Mouse (Mus musculus): ENCODE measurements around the gene Gm10778. TPM values are rescaled to one million over a fixed set of nuclear protein-coding genes. Genes with fewer than 3 reads are reported as not detected.

Gm10778 gene
- polyA plus RNA-seq, 1 experiment = 0.48 TPM

- Histone ChIP-seq H3K27ac (ENCODE audit: control insufficient read depth, insufficient read depth, low read depth, low read length) (no peak overlapping the region), H3K4me3 (ENCODE audit: control insufficient read depth, low read depth, low read length) (no peak overlapping the region)
- TF ChIP-seq POLR2A (IDR thresholded peaks at IDR 0.05; ENCODE audit: control insufficient read depth, low read depth, low read length) (no peak), CTCF (IDR thresholded peaks at IDR 0.05; ENCODE audit: control insufficient read depth, insufficient read depth, insufficient replicate concordance, low read depth, low read length) (no peak)
These were observed 33.4 kb upstream of the Gm10778 start for GRCm38 (mm10) chr10:81615486-81615885.

GRCm38 (mm10) chr10:81619976-81620375, 28.9 kb upstream of the Gm10778 start:
- Histone ChIP-seq H3K4me3 (ENCODE audit: control insufficient read depth, low read depth, low read length) (no peak overlapping the region), H3K27ac (ENCODE audit: control insufficient read depth, insufficient read depth, low read depth, low read length) (no peak overlapping the region), H3K36me3 (ENCODE audit: control insufficient read depth, insufficient read depth, low read length) (no peaks in the 10 kb centered on the region; the same call in 1 of the 2 replicates), H3K27me3 (ENCODE audit: control insufficient read depth, insufficient read depth, low read length) (no peaks in the 10 kb centered on the region), H3K4me1 (ENCODE audit: control insufficient read depth, insufficient read depth, low read length) (peaks cover 17% of the 10 kb centered on the region)
- TF ChIP-seq POLR2A (IDR thresholded peaks at IDR 0.05; ENCODE audit: control insufficient read depth, low read depth, low read length) = no peak
- TF ChIP-seq CTCF (IDR thresholded peaks at IDR 0.05; ENCODE audit: control insufficient read depth, insufficient read depth, insufficient replicate concordance, low read depth, low read length) = no peak

More at GRCm38 (mm10) chr10:81615486-81615885, 33.4 kb upstream of the Gm10778 start:
- H3K36me3 ChIP-seq (ENCODE audit: control insufficient read depth, insufficient read depth, low read length) = no peaks in the 10 kb centered on the region
- H3K4me1 ChIP-seq (ENCODE audit: control insufficient read depth, insufficient read depth, low read length) = no peaks in the 10 kb centered on the region; the same call in 1 of the 2 replicates
- H3K27me3 ChIP-seq (ENCODE audit: control insufficient read depth, insufficient read depth, low read length) = no peaks in the 10 kb centered on the region

GRCm38 (mm10) chr10:81620786-81621185, 28.1 kb upstream of the Gm10778 start:
- H3K4me1 ChIP-seq (ENCODE audit: control insufficient read depth, insufficient read depth, low read length) = peaks cover 17% of the 10 kb centered on the region
- no peaks in the 10 kb centered on the region for H3K27me3 ChIP-seq (ENCODE audit: control insufficient read depth, insufficient read depth, low read length)
- no peak for TF ChIP-seq CTCF (IDR thresholded peaks at IDR 0.05; ENCODE audit: control insufficient read depth, insufficient read depth, insufficient replicate concordance, low read depth, low read length)
- TF ChIP-seq POLR2A (IDR thresholded peaks at IDR 0.05; ENCODE audit: control insufficient read depth, low read depth, low read length) = no peak
- H3K27ac ChIP-seq (ENCODE audit: control insufficient read depth, insufficient read depth, low read depth, low read length) = no peak overlapping the region
- H3K4me3 ChIP-seq (ENCODE audit: control insufficient read depth, low read depth, low read length) = no peak overlapping the region
- no peaks in the 10 kb centered on the region; the same call in 1 of the 2 replicates for H3K36me3 ChIP-seq (ENCODE audit: control insufficient read depth, insufficient read depth, low read length)

- no peak for TF ChIP-seq CTCF (IDR thresholded peaks at IDR 0.05; ENCODE audit: control insufficient read depth, insufficient read depth, insufficient replicate concordance, low read depth, low read length)
- no peak for TF ChIP-seq POLR2A (IDR thresholded peaks at IDR 0.05; ENCODE audit: control insufficient read depth, low read depth, low read length)
- Histone ChIP-seq H3K4me3 (ENCODE audit: control insufficient read depth, low read depth, low read length) (no peak overlapping the region), H3K4me1 (ENCODE audit: control insufficient read depth, insufficient read depth, low read length) (peaks cover 31% of the 10 kb centered on the region), H3K27ac (ENCODE audit: control insufficient read depth, insufficient read depth, low read depth, low read length) (no peak overlapping the region), H3K36me3 (ENCODE audit: control insufficient read depth, insufficient read depth, low read length) (no peaks in the 10 kb centered on the region; the same call in 1 of the 2 replicates), H3K27me3 (ENCODE audit: control insufficient read depth, insufficient read depth, low read length) (no peaks in the 10 kb centered on the region)
These were observed 25.4 kb upstream of the Gm10778 start for GRCm38 (mm10) chr10:81623441-81623840.

GRCm38 (mm10) chr10:81626101-81626993, 22.5 kb upstream of the Gm10778 start:
- TF ChIP-seq CTCF (IDR thresholded peaks at IDR 0.05; ENCODE audit: control insufficient read depth, insufficient read depth, insufficient replicate concordance, low read depth, low read length) (no peak), POLR2A (IDR thresholded peaks at IDR 0.05; ENCODE audit: control insufficient read depth, low read depth, low read length) (no peak)
- no peak overlapping the region for H3K27ac ChIP-seq (ENCODE audit: control insufficient read depth, insufficient read depth, low read depth, low read length)
- H3K27me3 ChIP-seq (ENCODE audit: control insufficient read depth, insufficient read depth, low read length) = no peaks in the 10 kb centered on the region
- peak overlapping the region; percentile 86 for H3K4me3 ChIP-seq (ENCODE audit: control insufficient read depth, low read depth, low read length)
- no peaks in the 10 kb centered on the region; the same call in 1 of the 2 replicates for H3K36me3 ChIP-seq (ENCODE audit: control insufficient read depth, insufficient read depth, low read length)
- peaks cover 28% of the 10 kb centered on the region for H3K4me1 ChIP-seq (ENCODE audit: control insufficient read depth, insufficient read depth, low read length)

GRCm38 (mm10) chr10:81626994-81627835, 21.6 kb upstream of the Gm10778 start, which contains the start of gene Sirt6:
Gene Sirt6 (minus strand): TSS chr10:81627797.
- no peaks in the 10 kb centered on the region for H3K36me3 ChIP-seq (ENCODE audit: control insufficient read depth, insufficient read depth, low read length)
- peaks cover 26% of the 10 kb centered on the region for H3K4me1 ChIP-seq (ENCODE audit: control insufficient read depth, insufficient read depth, low read length)
- H3K27ac ChIP-seq (ENCODE audit: control insufficient read depth, insufficient read depth, low read depth, low read length) = peak within 1 kb of the TSS; percentile 68
- H3K4me3 ChIP-seq (ENCODE audit: control insufficient read depth, low read depth, low read length) = peak within 1 kb of the TSS; percentile 86
- H3K27me3 ChIP-seq (ENCODE audit: control insufficient read depth, insufficient read depth, low read length) = no peaks in the 10 kb centered on the region
- TF ChIP-seq CTCF (IDR thresholded peaks at IDR 0.05; ENCODE audit: control insufficient read depth, insufficient read depth, insufficient replicate concordance, low read depth, low read length) (no peak), POLR2A (IDR thresholded peaks at IDR 0.05; ENCODE audit: control insufficient read depth, low read depth, low read length) (peak; percentile 85)

- H3K36me3 ChIP-seq (ENCODE audit: control insufficient read depth, insufficient read depth, low read length) = no peaks in the 10 kb centered on the region
- H3K27ac ChIP-seq (ENCODE audit: control insufficient read depth, insufficient read depth, low read depth, low read length) = peak overlapping the region; percentile 68
- no peak for TF ChIP-seq POLR2A (IDR thresholded peaks at IDR 0.05; ENCODE audit: control insufficient read depth, low read depth, low read length)
- TF ChIP-seq CTCF (IDR thresholded peaks at IDR 0.05; ENCODE audit: control insufficient read depth, insufficient read depth, insufficient replicate concordance, low read depth, low read length) = no peak
- H3K27me3 ChIP-seq (ENCODE audit: control insufficient read depth, insufficient read depth, low read length) = no peaks in the 10 kb centered on the region
- H3K4me3 ChIP-seq (ENCODE audit: control insufficient read depth, low read depth, low read length) = peak overlapping the region; percentile 86
- peaks cover 23% of the 10 kb centered on the region for H3K4me1 ChIP-seq (ENCODE audit: control insufficient read depth, insufficient read depth, low read length)
These were observed 21.0 kb upstream of the Gm10778 start for GRCm38 (mm10) chr10:81627836-81628220.

All from testis, adult 2 months (tissue).